Mouse (Mus musculus) midbrain, embryonic 11.5 days (tissue): ENCODE measurements around the gene Pomgnt2. TPM values are rescaled to one million over a fixed set of nuclear protein-coding genes. Genes with fewer than 3 reads are reported as not detected.

Source experiments
- ATAC-seq: fragments of 200-750 bp; cut with Nextera tagmentation; 2 replicates; pipeline ENCODE4 v1.8.0; 2017; ENCODE audit warnings: moderate TSS enrichment, moderate library complexity; ENCODE audit not compliant: low FRiP score
- DNase-seq: peaks from one replicate; pipeline ENCODE4 v3.0.0; 2015; ENCODE audit warnings: low spot score; ENCODE audit errors: missing footprints
- H3K27ac ChIP-seq: fragments of 300-500 bp; sonication (generic); 2 replicates; pipeline ENCODE4 v1.5.1; 2014; ENCODE audit warnings: low read depth, low read length
- H3K27me3 ChIP-seq: fragments of 300-500 bp; sonication (generic); 2 replicates; pipeline ENCODE4 v1.6.1; 2014; ENCODE audit warnings: mild to moderate bottlenecking, low read length, moderate library complexity, mixed read lengths; ENCODE audit not compliant: control insufficient read depth, insufficient read depth
- H3K36me3 ChIP-seq: fragments of 300-500 bp; sonication (generic); 2 replicates; pipeline ENCODE4 v1.6.1; 2014; ENCODE audit warnings: mild to moderate bottlenecking, low read length, moderate library complexity, mixed read lengths; ENCODE audit not compliant: control insufficient read depth, insufficient read depth
- H3K4me1 ChIP-seq: fragments of 300-500 bp; sonication (generic); 2 replicates; pipeline ENCODE4 v1.6.1; 2014; ENCODE audit warnings: low read length; ENCODE audit not compliant: control insufficient read depth, insufficient read depth
- H3K4me2 ChIP-seq: fragments of 300-500 bp; sonication (generic); 2 replicates; pipeline ENCODE4 v1.6.1; 2014; ENCODE audit warnings: mild to moderate bottlenecking, moderate library complexity
- H3K4me3 ChIP-seq: fragments of 300-500 bp; sonication (generic); 2 replicates; pipeline ENCODE4 v1.5.1; 2014; ENCODE audit warnings: low read depth, low read length
- H3K9ac ChIP-seq: fragments of 300-500 bp; sonication (generic); 2 replicates; pipeline ENCODE4 v1.6.1; 2014; ENCODE audit warnings: low read length
- H3K9me3 ChIP-seq: fragments of 300-500 bp; sonication (generic); 2 replicates; pipeline ENCODE4 v1.6.1; 2016; ENCODE audit warnings: low read length; ENCODE audit not compliant: control insufficient read depth
- WGBS: fragments of 180-500 bp; shearing (Covaris S2); extraction: QIAGEN DNeasy Blood & Tissue Kit; methylation state at CpG from one replicate; pipeline ENCODE4 v1.1.7; 2014; 5-methylcytosine and 5-hydroxymethylcytosine counted together
- polyA plus RNA-seq: library from polyadenylated mRNA; unstranded; fragments of >200 nt; fragmentation: Nextera tagmentation; extraction: Ambion mirVana; gene quantifications from 2 replicates; pipeline ENCODE4 v1.2.1, GENCODE M21; 2014

The Pomgnt2 gene
- polyA plus RNA-seq, 1 experiment from 2014 or later, result 9.7 TPM

DNA sequence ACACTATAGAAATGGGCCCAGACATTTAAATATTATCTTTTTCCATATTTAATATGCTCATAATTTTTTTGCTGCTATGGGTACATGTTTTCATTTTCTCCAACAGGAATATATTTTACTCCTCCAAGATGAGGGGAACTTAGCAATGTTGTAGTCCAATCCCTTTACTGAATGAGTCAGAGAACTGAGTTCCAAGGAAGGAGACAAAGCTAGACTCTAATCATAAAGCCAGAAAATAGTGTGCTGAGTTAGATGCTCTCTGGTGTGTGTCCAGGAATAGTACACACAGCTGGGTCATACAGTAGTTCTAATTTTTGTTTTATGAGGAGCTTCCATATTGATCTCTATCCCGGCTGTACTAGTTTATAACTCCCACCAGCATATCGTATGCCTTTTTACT is 9.3 kb upstream of the Pomgnt2 start:
- H3K4me1 ChIP-seq, result no peaks in the 10 kb centered on the region
- no peaks in the 10 kb centered on the region for H3K27me3 ChIP-seq
- DNase-seq (no peak), ATAC-seq (no peak)
- no peaks in the 10 kb centered on the region for H3K9me3 ChIP-seq
- H3K9ac ChIP-seq, result no peak overlapping the region
- H3K4me3 ChIP-seq, result no peak overlapping the region
- no peaks in the 10 kb centered on the region for H3K36me3 ChIP-seq
- no peak overlapping the region for H3K4me2 ChIP-seq
- WGBS, result 95% methylated on average over 2 of the region's 2 CpGs
- no peak overlapping the region for H3K27ac ChIP-seq

DNA sequence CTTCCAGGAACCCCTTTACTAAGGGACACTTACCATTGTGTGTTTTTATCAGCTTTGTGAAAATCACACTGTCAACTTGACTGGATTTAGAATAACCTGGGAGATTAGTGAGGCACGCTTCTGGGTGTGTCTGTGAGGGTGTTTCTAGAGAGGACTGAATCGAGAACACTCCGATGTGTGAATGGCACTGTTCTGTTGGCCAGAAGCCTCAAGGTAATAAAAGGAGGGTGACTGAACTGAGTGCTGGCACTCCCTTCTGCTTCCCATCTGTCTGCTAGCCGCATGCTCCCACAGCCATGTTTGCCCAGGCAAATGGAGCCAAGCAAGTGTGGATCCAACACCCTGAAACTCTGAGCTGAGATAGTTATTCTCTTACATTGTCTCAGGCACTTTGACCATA is 1.1 kb upstream of the Pomgnt2 start:
- no peaks in the 10 kb centered on the region for H3K27me3 ChIP-seq
- H3K9me3 ChIP-seq, result no peaks in the 10 kb centered on the region
- DNase-seq (peak; percentile 45), ATAC-seq (no peak)
- 83% methylated on average over 4 of the region's 4 CpGs for WGBS
- peaks cover 10% of the 10 kb centered on the region for H3K4me1 ChIP-seq
- no peak overlapping the region for H3K9ac ChIP-seq
- H3K4me3 ChIP-seq, result no peak overlapping the region
- no peak overlapping the region for H3K27ac ChIP-seq
- H3K36me3 ChIP-seq, result no peaks in the 10 kb centered on the region
- no peak overlapping the region for H3K4me2 ChIP-seq

DNA sequence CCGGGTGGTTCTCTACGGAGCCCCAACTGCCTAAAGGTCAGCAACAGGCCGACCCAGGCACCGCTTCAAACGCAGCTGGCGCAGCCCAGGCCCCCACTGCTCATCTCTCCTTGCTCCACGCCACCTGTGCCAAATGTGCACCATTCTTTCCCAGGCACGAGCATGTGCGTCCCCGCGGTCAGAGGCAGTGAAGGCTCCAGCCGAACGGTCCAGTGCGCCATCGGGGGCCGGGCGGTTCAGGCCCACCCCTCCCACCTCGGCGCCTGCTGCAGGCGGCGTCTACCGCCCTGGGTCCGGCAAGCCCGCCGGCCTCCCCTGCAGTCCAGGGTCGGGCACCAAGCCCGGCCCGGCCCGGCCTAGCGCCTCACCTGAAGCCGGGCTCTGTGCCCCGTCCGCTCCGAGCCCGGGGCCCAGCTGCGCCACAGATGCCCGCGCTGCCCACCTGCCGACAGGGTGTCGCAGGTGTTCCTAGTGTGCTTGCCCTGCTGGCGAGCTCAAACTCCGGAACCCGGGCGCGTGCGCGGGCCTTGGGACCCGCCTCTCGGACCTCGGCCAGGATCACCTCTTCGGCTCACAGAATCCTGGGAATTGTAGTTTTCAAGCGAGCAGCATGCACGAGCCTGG is 1.3 kb downstream of the Pomgnt2 start:
- H3K27me3 ChIP-seq, result no peaks in the 10 kb centered on the region
- DNase-seq (peak; percentile 95), ATAC-seq (peak; percentile 86)
- WGBS, result under 1% methylated on average over 53 of the region's 53 CpGs
- peak overlapping the region; percentile 93 for H3K4me2 ChIP-seq
- H3K4me1 ChIP-seq, result peaks cover 10% of the 10 kb centered on the region
- no peak overlapping the region for H3K27ac ChIP-seq
- H3K36me3 ChIP-seq, result no peaks in the 10 kb centered on the region
- peak overlapping the region; percentile 82 for H3K4me3 ChIP-seq
- H3K9ac ChIP-seq, result peak overlapping the region; percentile 82
- no peaks in the 10 kb centered on the region for H3K9me3 ChIP-seq

DNA sequence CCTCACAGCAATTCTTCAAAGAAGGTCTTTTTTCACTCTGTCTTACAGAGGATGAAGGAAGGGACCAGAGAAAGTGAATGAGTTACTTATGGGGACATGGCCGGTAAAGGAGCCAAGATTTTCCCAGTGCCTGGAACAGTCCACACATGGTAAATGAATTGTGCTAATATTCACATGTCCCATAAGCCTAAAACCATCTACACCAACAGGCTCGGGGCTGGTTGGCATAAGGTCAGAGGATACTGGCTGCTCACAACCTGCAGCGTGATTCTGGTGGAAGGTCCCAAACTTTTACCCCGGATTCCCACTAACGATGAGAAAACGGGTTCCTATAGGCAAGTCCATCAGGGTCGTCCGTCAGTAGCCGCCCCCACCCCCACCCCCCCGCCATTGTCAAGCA is 1.8 kb downstream of the Pomgnt2 start:
- Histone ChIP-seq H3K4me3 (peak overlapping the region; percentile 82), H3K36me3 (no peaks in the 10 kb centered on the region), H3K4me2 (peak overlapping the region; percentile 93), H3K9ac (peak overlapping the region; percentile 82), H3K9me3 (no peaks in the 10 kb centered on the region), H3K4me1 (peaks cover 10% of the 10 kb centered on the region), H3K27me3 (no peaks in the 10 kb centered on the region), H3K27ac (no peak overlapping the region)
- ATAC-seq, result no peak
- no peak for DNase-seq
- 15% methylated on average over 10 of the region's 10 CpGs for WGBS

DNA sequence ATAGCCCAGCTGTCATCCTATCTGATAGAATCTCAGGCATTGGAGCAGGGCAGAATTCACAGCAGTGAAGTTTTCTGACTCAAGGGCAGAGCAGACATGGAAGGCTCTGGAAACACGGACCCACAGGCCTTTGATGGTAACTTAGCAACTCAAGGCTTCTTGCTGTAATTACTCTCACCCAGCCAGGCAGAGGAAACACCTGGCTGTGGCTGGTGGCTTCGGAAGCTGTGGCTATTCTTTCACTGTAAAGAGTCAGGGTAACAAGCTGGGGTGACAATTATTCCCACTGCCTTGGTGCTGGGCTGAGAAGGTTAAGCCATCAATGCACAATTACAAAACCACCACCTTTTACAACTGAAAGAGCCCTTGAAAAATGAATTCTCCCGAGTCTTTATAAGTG is 3.9 kb downstream of the Pomgnt2 start:
- H3K9me3 ChIP-seq, result no peaks in the 10 kb centered on the region
- H3K36me3 ChIP-seq, result no peaks in the 10 kb centered on the region
- peaks cover 16% of the 10 kb centered on the region for H3K4me1 ChIP-seq
- 81% methylated on average over 3 of the region's 3 CpGs for WGBS
- no peaks in the 10 kb centered on the region for H3K27me3 ChIP-seq
- H3K4me3 ChIP-seq, result no peak overlapping the region
- no peak overlapping the region for H3K4me2 ChIP-seq
- ATAC-seq (no peak), DNase-seq (peak; percentile 44)
- H3K9ac ChIP-seq, result no peak overlapping the region
- no peak overlapping the region for H3K27ac ChIP-seq

DNA sequence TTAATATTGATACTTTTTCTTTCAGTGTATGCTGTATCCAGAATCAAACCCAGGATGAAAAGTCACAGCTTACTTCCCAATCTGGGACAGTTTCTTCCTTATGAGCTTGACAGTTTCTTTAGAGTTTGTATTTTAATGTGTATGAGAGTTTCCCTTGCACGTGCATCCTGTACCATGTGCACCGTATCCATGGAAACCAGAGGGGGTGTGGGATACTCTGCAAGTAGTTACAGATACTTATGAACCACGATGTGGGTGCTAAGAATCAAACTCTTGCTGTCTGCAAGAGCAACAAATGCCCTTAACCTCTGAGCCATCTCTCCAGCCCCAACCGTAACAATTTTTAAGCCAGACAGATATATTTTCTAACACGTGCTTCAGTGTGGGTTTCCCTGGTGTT is 5.9 kb downstream of the Pomgnt2 start:
- H3K27me3 ChIP-seq, result no peaks in the 10 kb centered on the region
- peak; percentile 75 for DNase-seq
- ATAC-seq, result no peak
- no peak overlapping the region for H3K4me3 ChIP-seq
- no peaks in the 10 kb centered on the region for H3K36me3 ChIP-seq
- no peak overlapping the region for H3K4me2 ChIP-seq
- H3K4me1 ChIP-seq, result peaks cover 16% of the 10 kb centered on the region
- WGBS, result 78% methylated on average over 5 of the region's 5 CpGs
- H3K9ac ChIP-seq, result no peak overlapping the region
- no peaks in the 10 kb centered on the region for H3K9me3 ChIP-seq
- H3K27ac ChIP-seq, result no peak overlapping the region

DNA sequence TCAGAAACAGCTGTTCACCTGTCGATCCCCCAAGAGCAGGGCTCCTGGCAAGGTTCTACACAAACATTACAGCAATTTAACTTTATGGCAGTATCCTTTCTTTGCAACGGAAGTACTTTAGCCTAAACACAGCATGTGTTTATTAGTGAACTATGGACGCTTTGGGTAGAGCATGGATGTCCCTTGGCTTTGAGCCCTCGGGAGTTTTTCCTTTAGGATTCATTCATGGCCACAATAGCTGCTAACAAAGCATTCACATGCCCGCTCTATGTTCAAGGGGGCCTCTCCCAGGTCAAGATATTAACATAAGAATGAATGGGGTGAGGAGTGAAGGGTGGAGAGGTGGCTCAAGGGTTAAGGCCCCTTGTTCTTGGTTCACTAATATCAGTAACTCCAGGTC is 7.4 kb downstream of the Pomgnt2 start:
- 31% methylated on average over 5 of the region's 5 CpGs for WGBS
- Histone ChIP-seq H3K4me1 (peaks cover 8% of the 10 kb centered on the region), H3K9me3 (no peaks in the 10 kb centered on the region), H3K27ac (no peak overlapping the region), H3K4me3 (no peak overlapping the region), H3K9ac (no peak overlapping the region), H3K36me3 (no peaks in the 10 kb centered on the region), H3K4me2 (no peak overlapping the region), H3K27me3 (no peaks in the 10 kb centered on the region)
- ATAC-seq (no peak), DNase-seq (peak; percentile 69)

DNA sequence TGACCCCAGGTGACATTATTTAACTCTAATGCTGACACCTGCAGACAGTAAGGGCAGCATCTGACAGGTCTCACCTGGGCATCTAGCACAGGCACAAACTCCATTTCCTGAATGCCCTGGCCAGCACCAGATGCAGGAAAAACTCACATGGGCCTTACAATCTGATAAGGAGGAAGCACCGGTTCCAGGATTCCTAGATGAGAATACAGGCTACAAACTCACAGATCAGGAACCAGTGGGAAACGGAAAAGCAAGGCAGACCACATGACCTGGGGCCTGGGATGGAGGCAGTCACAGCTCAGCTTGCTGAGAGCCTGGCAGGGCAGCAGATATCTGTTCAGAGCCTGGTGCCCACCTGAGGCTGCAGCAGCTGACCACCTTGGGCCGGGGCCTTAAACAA is 8.0 kb downstream of the Pomgnt2 start:
- no peaks in the 10 kb centered on the region for H3K9me3 ChIP-seq
- H3K36me3 ChIP-seq, result no peaks in the 10 kb centered on the region
- 77% methylated on average over 3 of the region's 3 CpGs for WGBS
- H3K4me1 ChIP-seq, result peaks cover 6% of the 10 kb centered on the region
- H3K4me2 ChIP-seq, result no peak overlapping the region
- H3K9ac ChIP-seq, result no peak overlapping the region
- no peaks in the 10 kb centered on the region for H3K27me3 ChIP-seq
- H3K4me3 ChIP-seq, result no peak overlapping the region
- DNase-seq (no peak), ATAC-seq (no peak)
- H3K27ac ChIP-seq, result no peak overlapping the region

DNA sequence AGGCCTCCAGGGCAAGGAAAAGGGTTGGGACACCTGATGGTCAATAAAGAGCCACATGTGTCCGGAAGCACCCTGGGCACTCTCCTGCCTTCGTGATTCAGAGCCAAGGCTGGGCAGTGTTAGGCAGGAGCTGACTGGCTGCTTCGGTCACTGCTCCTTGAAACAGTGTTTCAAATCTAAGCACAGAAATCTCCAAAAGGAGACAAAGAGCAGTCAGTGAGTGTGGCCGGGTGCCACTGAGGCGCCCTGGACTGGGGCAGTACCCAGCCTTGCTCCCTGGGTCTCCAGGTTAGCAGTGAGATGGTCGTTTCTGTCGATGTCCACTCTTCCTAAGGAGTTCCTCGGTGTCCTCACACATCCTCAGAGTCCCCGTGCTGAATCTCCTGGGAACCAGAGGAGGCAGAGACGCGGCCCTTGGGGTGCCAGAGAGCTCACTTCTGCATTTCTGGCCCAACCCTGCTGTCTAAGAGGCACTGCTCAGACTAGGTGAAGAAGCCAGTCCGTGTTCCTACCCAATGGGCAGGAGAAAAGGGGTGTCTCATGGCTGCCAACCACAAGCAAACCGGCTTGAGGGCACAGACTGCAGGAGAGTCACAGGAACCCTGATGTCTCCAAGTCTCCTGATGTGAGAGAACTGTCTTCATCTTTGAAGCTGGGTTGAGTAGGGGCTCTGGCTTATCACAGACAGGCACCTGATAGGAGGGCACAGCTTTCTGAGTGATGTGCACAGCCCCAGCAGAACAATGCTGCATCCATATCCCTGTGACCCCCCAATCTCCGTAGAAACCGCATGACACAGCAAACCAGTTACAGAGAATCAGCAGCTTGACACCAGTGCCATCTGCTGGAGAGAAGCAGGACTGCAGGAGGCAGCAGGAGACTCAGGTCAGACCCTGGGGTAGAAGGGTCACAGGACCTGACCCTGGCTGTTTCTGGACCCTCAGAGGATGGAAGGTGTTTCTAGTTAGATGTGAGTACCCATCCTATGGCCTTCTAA is 12.1 kb downstream of the Pomgnt2 start:
- Histone ChIP-seq H3K9me3 (no peaks in the 10 kb centered on the region), H3K27me3 (no peaks in the 10 kb centered on the region), H3K4me3 (no peak overlapping the region), H3K9ac (no peak overlapping the region), H3K36me3 (no peaks in the 10 kb centered on the region; the same call in 1 of the 2 replicates), H3K4me1 (peaks cover 3% of the 10 kb centered on the region), H3K27ac (no peak overlapping the region), H3K4me2 (no peak overlapping the region)
- 71% methylated on average over 15 of the region's 15 CpGs for whole genome bisulfite sequencing
- ATAC-seq (peak; percentile 64), DNase-seq (peak; percentile 96)
